Mouse (Mus musculus): ENCODE results near the gene Inf2. TPM values are rescaled to one million over a fixed set of nuclear protein-coding genes. Genes with fewer than 3 reads are reported as not detected.

Gene Inf2
- polyA plus RNA-seq, 1 experiment: 69.4 TPM

GRCm38 (mm10) chr12:112559231-112559630 is 29.4 kb upstream of the Inf2 start:
- TF ChIP-seq GATA1 (IDR thresholded peaks at IDR 0.05; ENCODE audit: low read length): no peak

- no peak for TF ChIP-seq GATA1 (IDR thresholded peaks at IDR 0.05; ENCODE audit: low read length)
Measured at GRCm38 (mm10) chr12:112559671-112560070, 28.9 kb upstream of the Inf2 start.

- no peak for TF ChIP-seq GATA1 (IDR thresholded peaks at IDR 0.05; ENCODE audit: low read length)
Measured at GRCm38 (mm10) chr12:112560176-112560797, 28.3 kb upstream of the Inf2 start.

GRCm38 (mm10) chr12:112561163-112561562 is 27.4 kb upstream of the Inf2 start:
- no peak for TF ChIP-seq GATA1 (IDR thresholded peaks at IDR 0.05; ENCODE audit: low read length)

GRCm38 (mm10) chr12:112562462-112562861 is 26.1 kb upstream of the Inf2 start:
- no peak for TF ChIP-seq GATA1 (IDR thresholded peaks at IDR 0.05; ENCODE audit: low read length)

GRCm38 (mm10) chr12:112563011-112563410 is 25.6 kb upstream of the Inf2 start:
- TF ChIP-seq GATA1 (IDR thresholded peaks at IDR 0.05; ENCODE audit: low read length): no peak

GRCm38 (mm10) chr12:112570160-112570559 is 18.4 kb upstream of the Inf2 start:
- TF ChIP-seq GATA1 (IDR thresholded peaks at IDR 0.05; ENCODE audit: low read length): no peak

GRCm38 (mm10) chr12:112571064-112571463 is 17.5 kb upstream of the Inf2 start:
- TF ChIP-seq GATA1 (IDR thresholded peaks at IDR 0.05; ENCODE audit: low read length): no peak

GRCm38 (mm10) chr12:112575274-112575986 is 13.2 kb upstream of the Inf2 start:
- no peak for TF ChIP-seq GATA1 (IDR thresholded peaks at IDR 0.05; ENCODE audit: low read length)

GRCm38 (mm10) chr12:112576341-112576740 is 12.2 kb upstream of the Inf2 start:
- no peak for TF ChIP-seq GATA1 (IDR thresholded peaks at IDR 0.05; ENCODE audit: low read length)

- TF ChIP-seq GATA1 (IDR thresholded peaks at IDR 0.05; ENCODE audit: low read length): no peak
Measured at GRCm38 (mm10) chr12:112576749-112577148, 11.8 kb upstream of the Inf2 start.

- TF ChIP-seq GATA1 (IDR thresholded peaks at IDR 0.05; ENCODE audit: low read length): no peak
Measured at GRCm38 (mm10) chr12:112578296-112579090, 10.1 kb upstream of the Inf2 start.

- TF ChIP-seq GATA1 (IDR thresholded peaks at IDR 0.05; ENCODE audit: low read length): no peak
Measured at GRCm38 (mm10) chr12:112579430-112579829, 9.2 kb upstream of the Inf2 start.

GRCm38 (mm10) chr12:112579926-112580325 is 8.7 kb upstream of the Inf2 start:
- TF ChIP-seq GATA1 (IDR thresholded peaks at IDR 0.05; ENCODE audit: low read length): no peak

- TF ChIP-seq GATA1 (IDR thresholded peaks at IDR 0.05; ENCODE audit: low read length): no peak
Measured at GRCm38 (mm10) chr12:112581113-112581512, 7.5 kb upstream of the Inf2 start.

GRCm38 (mm10) chr12:112584954-112585353 is 3.6 kb upstream of the Inf2 start:
- no peak for TF ChIP-seq GATA1 (IDR thresholded peaks at IDR 0.05; ENCODE audit: low read length)
